Mouse (Mus musculus) forebrain, embryonic 12.5 days (tissue): ENCODE data around the gene Tmc7. TPM values are rescaled to one million over a fixed set of nuclear protein-coding genes. Genes with fewer than 3 reads are reported as not detected.

Source experiments
- ATAC-seq: fragments of 200-750 bp; cut with Nextera tagmentation; 2 replicates; pipeline ENCODE4 v1.8.0; 2017; ENCODE audit warnings: moderate TSS enrichment; ENCODE audit not compliant: low FRiP score
- H3K27ac ChIP-seq: fragments of 300-500 bp; sonication (generic); 2 replicates; pipeline ENCODE4 v1.5.1; 2016; ENCODE audit warnings: mild to moderate bottlenecking
- H3K27me3 ChIP-seq: fragments of 300-500 bp; sonication (generic); 2 replicates; pipeline ENCODE4 v1.6.1; 2016; ENCODE audit warnings: mild to moderate bottlenecking
- H3K36me3 ChIP-seq: fragments of 300-500 bp; sonication (generic); replicated peaks from 2 replicates; pipeline ENCODE4 v1.6.1; 2016; ENCODE audit warnings: mild to moderate bottlenecking
- H3K4me1 ChIP-seq: fragments of 300-500 bp; sonication (generic); 2 replicates; pipeline ENCODE4 v1.6.1; 2016
- H3K4me2 ChIP-seq: fragments of 300-500 bp; sonication (generic); 2 replicates; pipeline ENCODE4 v1.6.1; 2016; ENCODE audit warnings: mild to moderate bottlenecking, moderate library complexity
- H3K4me3 ChIP-seq: fragments of 300-500 bp; sonication (generic); replicated peaks from 2 replicates; pipeline ENCODE4 v1.5.1; 2016; ENCODE audit warnings: mild to moderate bottlenecking
- H3K9ac ChIP-seq: fragments of 300-500 bp; sonication (generic); 2 replicates; pipeline ENCODE4 v1.6.1; 2016; ENCODE audit warnings: mild to moderate bottlenecking
- H3K9me3 ChIP-seq: fragments of 300-500 bp; sonication (generic); 2 replicates; pipeline ENCODE4 v1.6.1; 2016
- WGBS: fragments of 180-500 bp; shearing (Covaris S2); methylation state at CpG from one replicate; pipeline ENCODE4 v1.1.7; 2016; 5-methylcytosine and 5-hydroxymethylcytosine counted together
- polyA plus RNA-seq: library from polyadenylated mRNA; unstranded; fragments of >200 nt; fragmentation: Nextera tagmentation; extraction: Ambion mirVana; gene quantifications from 2 replicates; pipeline ENCODE4 v1.2.1, GENCODE M21; 2016

Tmc7 gene
- polyA plus RNA-seq, 1 experiment from 2014 or later, result 13.2 TPM

- no peaks in the 10 kb centered on the region for H3K9me3 ChIP-seq
- H3K4me2 ChIP-seq, result peak within 1 kb of the TSS; percentile 89
- ATAC-seq, result peak; percentile 80
- H3K27ac ChIP-seq, result no peak within 1 kb of the TSS
- 0% methylated on average over 55 of the region's 55 CpGs for WGBS
- peaks cover 68% of the 10 kb centered on the region for H3K27me3 ChIP-seq
- H3K9ac ChIP-seq, result peak within 1 kb of the TSS; percentile 63
- peaks cover 16% of the 10 kb centered on the region for H3K4me1 ChIP-seq
- peak within 1 kb of the TSS; percentile 59 for H3K4me3 ChIP-seq
- H3K36me3 ChIP-seq, result no peaks in the 10 kb centered on the region
Measured at GRCm38 (mm10) chr7:118491431-118492147, 92.9 kb downstream of the Tmc7 start, which contains the start of gene Itpripl2. Itpripl2 (minus strand) TSS chr7:118491975.

DNA sequence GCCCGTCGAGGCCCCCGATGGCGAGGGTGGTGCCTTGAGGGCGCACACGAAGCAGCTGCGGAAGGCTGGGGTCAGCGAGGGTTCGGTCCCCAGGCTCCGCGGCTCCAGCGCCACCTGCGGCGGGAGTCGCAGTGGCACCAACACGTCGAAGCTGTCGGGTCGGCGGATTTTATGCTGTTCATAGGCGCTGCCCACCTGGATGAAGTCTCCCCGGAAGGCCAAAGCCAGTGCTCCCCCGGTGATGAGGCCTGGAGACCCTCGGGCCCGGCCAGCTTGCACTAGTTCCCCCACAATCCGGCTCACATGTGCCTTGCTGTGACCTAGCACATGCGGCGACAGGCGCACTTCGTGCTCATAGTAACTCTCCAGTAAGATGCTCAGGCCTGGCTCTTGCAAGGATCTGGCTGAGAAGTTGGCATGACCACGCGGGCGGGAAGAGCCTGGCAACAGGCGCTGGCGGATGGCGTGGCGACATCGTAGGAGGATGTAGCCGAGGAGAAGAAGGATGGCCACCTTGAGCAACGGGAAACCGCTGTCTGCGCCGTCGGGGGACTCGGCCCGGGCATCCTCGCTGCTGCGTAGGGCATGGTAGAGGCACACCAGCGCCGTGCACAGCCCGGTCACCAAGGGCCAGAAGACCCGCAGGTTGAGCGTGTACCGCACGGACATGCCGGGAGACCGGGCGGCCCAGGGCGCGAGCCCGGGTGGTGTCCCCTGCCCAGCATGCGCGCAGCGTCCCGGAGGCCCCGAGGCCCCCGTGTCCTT, 93.7 kb downstream of the Tmc7 start:
- H3K9me3 ChIP-seq, result no peaks in the 10 kb centered on the region
- H3K4me2 ChIP-seq, result peak overlapping the region; percentile 89
- no peak overlapping the region for H3K27ac ChIP-seq
- 4% methylated on average over 67 of the region's 67 CpGs for WGBS
- peaks cover 68% of the 10 kb centered on the region for H3K27me3 ChIP-seq
- peak overlapping the region; percentile 63 for H3K9ac ChIP-seq
- ATAC-seq, result peak; percentile 57
- no peaks in the 10 kb centered on the region for H3K36me3 ChIP-seq
- H3K4me3 ChIP-seq, result peak overlapping the region; percentile 59
- peaks cover 16% of the 10 kb centered on the region for H3K4me1 ChIP-seq

DNA sequence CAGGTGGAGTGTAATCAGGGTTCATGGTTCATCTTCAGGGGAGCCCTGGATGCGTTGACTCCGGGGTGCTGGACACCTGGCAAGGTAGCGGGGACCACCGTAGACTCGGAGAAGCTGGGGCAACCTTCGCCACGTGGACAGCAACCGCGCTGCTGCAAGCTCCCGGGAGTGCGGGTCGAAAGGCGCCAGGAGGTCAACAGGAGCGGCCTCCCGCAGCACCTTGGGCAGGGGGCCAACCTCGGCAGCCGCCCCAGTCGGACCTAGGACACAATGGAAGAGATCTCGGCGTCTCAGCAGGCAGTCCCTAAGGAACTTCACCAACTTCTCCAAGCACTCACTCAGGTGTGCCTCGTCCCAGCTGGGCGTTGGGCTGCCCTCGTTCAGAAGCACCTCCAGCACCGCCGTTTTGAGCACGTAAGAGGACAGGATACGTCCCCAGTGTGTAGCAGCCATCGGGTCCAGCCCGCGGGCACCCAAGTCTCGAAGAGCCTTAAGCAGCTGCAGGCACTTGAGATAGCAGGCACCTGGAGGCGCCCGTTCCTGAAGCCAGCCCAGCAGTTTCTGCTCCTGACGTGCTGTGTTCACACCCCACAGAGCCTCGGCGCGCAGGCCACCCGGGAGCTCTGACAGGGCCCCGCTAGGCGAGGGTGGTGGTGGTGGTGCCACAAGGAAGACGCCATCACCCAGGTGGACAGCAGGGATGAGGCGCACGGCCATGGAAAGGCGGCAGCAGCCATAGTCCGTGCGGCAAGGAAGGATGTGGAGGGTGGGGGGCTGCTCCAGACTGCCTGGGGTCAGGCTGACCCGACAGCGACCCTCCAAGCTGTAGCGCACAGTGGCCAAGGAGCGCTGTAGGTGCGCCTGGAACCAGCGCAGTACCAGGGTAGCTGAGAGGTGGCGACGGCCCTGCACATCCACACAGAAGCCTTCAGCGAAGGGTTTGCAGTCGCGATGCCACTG, 94.5 kb downstream of the Tmc7 start:
- Histone ChIP-seq H3K4me1 (peaks cover 16% of the 10 kb centered on the region), H3K27ac (no peak overlapping the region), H3K9ac (no peak overlapping the region), H3K36me3 (no peaks in the 10 kb centered on the region), H3K4me2 (peak overlapping the region; percentile 89; the same call in 1 of the 2 replicates), H3K27me3 (peaks cover 68% of the 10 kb centered on the region), H3K9me3 (no peaks in the 10 kb centered on the region), H3K4me3 (peak overlapping the region; percentile 59)
- peak; percentile 13; the same call in 1 of the 2 replicates for ATAC-seq
- 12% methylated on average over 57 of the region's 57 CpGs for WGBS

DNA sequence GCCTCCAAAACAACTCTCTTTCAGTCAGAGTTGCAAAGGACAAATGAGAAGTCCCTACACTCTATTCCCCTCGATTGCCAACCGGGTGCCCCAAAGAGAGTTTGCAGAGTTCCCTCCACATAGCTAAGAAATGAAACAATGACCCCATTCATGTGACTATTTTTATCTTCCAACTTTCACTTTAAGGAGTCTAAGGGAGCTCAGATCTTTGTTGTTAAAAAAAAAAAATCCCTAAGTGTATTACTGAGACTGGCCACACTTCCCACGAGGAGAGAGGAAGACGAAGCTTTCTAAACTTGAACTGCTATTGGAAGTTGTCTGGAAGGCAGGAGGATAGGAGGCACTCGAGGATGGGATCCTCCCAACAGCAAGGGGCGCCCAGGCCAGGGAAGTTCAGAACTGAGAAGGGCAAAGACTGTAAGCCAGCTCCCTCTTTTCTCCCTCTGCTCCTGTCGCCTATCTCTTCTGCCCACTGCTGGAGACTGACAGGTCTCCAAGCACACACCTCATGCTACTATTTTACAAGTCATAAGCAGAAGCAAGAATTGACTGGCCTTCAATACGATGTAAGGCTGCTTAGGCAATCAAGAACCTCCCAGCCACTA, 96.4 kb downstream of the Tmc7 start:
- no peak overlapping the region for H3K4me3 ChIP-seq
- no peak overlapping the region for H3K4me2 ChIP-seq
- WGBS, result 27% methylated on average over 8 of the region's 8 CpGs
- ATAC-seq, result no peak
- H3K27ac ChIP-seq, result no peak overlapping the region
- peaks cover 54% of the 10 kb centered on the region for H3K27me3 ChIP-seq
- peaks cover 16% of the 10 kb centered on the region for H3K4me1 ChIP-seq
- H3K9ac ChIP-seq, result no peak overlapping the region
- H3K36me3 ChIP-seq, result no peaks in the 10 kb centered on the region
- no peaks in the 10 kb centered on the region for H3K9me3 ChIP-seq

- peaks cover 42% of the 10 kb centered on the region for H3K27me3 ChIP-seq
- H3K4me3 ChIP-seq, result no peak overlapping the region
- H3K9ac ChIP-seq, result no peak overlapping the region
- no peak for ATAC-seq
- 62% methylated on average over 5 of the region's 5 CpGs for WGBS
- no peak overlapping the region for H3K27ac ChIP-seq
- no peak overlapping the region for H3K4me2 ChIP-seq
- peaks cover 16% of the 10 kb centered on the region for H3K4me1 ChIP-seq
- no peaks in the 10 kb centered on the region for H3K9me3 ChIP-seq
- no peaks in the 10 kb centered on the region for H3K36me3 ChIP-seq
Measured at GRCm38 (mm10) chr7:118486917-118487316, 97.6 kb downstream of the Tmc7 start.

Other genes starting within 250 kb of the Tmc7 start
- gene Syt17, start 136.5 kb downstream of the Tmc7 start, polyA plus RNA-seq, result 3.4 and 4.0 TPM in 2 replicates
- 1.0 and 1.3 TPM in 2 replicates for gene Itpripl2, start 92.8 kb downstream of the Tmc7 start, polyA plus RNA-seq
- gene Coq7, start 51.4 kb downstream of the Tmc7 start, polyA plus RNA-seq, result 96.9 and 98.7 TPM in 2 replicates
- gene Tmc5, start 12.6 kb upstream of the Tmc7 start, polyA plus RNA-seq, result 0.65 and 0.73 TPM in 2 replicates
- gene Gde1, start 121.0 kb upstream of the Tmc7 start, polyA plus RNA-seq, result 96.5 and 98.5 TPM in 2 replicates
- 44.8 and 57.6 TPM in 2 replicates for gene Ccp110, start 127.8 kb upstream of the Tmc7 start, polyA plus RNA-seq
- 89.2 and 91.5 TPM in 2 replicates for gene Vps35l, start 155.5 kb upstream of the Tmc7 start, polyA plus RNA-seq